Mouse (Mus musculus) kidney, adult 8-10 months (tissue): ENCODE measurements around the gene Hoxd3.

Experiments used
- DNase-seq, 2 experiments: peaks; one replicate each; pipeline ENCODE4 v3.0.0; 2022

Gene Hoxd3

DNA sequence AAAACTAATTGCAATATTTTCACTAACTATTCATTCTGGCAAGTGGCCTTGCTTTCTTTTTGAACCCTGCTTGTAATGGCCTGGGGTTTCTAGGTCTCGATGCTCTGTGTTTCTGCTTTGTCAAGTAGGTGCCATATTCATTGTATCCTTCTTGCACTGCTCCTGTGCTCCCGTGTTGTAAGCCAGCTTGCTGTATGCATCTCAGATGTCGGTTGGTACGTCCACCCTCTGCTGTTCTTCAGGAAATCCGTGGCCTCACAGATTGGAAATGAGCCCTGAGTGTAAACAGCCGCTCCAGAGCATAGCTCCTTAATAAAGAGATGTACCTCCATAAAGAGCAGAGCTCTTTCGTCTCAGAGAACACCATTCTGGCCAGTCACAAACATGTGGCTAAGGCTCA is 4.1 kb upstream of the Hoxd3 start:
- DNase-seq, result no peak

GRCm38 (mm10) chr2:74708676-74709075 is 3.1 kb upstream of the Hoxd3 start:
- peak; percentile 42 to 66 for DNase-seq

DNA sequence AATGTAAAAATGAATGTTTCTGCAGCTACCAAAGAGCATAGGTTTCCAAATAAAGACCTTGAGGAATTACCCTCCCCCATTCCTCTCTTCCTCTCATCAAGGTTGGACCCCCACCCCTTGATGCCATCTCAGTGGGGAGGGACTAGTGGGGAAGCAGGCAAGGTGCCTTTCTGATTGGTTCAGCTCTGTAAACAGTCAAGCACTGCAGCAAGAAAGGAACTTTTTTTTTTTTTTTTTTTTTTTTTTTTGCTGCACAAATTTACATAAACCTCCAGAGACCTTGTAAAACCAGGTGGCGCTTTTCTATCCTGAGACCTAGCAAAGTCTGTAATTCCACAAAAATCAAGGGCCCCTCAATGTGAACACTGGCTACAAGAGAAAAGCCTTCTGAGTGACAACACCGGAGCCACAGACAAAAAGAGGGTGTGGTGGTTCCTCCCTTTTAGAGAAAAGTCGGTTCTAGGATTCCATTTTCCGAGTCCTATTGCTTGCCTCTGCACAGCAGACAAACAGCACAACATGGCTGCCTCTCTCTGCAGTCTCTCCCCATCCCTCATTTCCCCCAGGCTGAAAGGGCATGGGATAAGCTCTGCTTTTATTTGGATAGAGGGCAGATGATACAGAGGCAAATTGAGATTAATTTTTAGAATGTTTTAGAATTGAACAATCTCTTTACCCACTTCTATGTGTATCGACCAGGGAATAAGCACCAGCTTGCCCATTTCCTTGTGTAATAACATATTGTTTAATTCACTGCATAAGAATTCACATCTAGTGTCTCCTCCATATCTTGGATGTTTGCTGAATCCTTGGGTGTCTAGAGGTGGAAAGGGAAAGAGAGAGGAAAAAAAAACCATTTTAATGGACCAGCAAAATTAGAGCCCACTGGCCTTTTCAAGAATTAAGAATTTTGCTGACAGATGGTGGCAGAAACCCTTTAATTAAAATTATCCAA is 2.0 kb upstream of the Hoxd3 start:
- DNase-seq, result no peak

DNA sequence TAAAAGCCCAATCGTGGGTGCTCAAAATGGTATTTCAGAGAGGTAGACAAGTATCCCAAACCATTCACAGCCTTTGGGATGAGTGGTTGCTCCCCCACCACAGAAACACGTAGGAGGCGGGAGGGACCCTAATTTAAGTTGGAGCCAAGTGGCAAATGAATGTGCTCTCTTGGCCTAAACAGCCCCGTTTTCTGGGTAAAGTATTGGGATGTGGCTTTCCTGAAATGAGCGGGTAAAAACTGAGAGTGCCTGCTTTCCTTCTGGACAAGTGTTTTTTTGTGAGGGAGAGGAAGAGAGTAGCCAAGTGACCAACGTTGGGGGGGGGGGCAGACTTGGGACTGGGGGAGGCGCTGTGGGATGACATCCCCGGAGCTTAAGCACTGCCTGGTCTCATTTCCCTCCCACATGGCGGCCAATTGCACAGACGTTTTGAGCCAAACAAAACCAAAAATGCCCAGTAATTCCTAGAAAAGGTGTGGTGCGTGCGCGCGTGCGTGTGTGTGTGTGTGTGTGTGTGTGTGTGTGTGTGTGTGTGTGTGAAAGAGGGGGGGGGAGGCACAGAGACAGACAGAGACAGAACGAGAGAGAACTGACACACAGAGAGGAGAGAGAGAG is 691 bp upstream of the Hoxd3 start:
- no peak for DNase-seq

DNA sequence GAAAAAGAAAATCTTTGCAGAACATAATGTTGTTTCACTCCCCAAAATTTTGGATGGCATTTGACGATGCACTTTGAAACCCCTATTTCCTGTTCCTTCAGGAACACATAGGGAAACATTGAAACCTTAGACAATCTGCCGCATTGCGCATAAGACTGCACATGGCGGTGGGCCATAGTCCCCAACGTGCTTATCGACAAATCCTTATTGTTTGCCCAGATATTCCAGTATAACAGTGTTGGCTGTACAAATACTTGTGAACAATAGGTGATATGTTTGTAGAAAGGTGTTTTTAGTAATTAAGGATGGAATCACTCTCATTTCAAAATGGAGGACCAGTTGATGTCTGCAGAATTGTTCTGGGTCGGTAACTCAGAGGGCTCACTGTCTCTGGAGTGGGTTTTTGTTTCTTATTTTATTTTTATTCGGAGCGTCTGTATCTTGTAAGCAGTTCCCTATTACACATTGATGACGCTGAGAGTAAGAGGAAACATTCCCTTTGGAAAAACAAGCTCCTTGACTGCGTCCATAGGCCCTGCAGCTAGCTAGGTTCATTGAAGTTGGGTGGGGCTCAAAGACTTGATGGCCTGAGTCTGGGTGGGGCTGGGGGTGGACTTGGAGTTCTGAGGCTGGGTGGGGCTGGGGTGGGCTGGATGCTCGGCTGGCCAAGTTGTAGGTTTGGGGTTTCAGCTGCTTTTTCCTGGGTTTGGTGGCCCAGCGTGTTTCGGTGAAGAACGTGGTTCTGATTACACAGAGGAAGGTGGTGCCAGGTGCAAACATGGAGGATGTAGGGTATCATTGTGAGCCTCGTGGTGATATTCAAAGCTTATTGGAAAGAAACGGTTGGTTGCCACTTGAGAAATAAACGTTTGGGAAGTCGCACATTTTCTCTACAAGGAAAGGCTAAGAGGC is 1.8 kb downstream of the Hoxd3 start:
- no peak for DNase-seq

DNA sequence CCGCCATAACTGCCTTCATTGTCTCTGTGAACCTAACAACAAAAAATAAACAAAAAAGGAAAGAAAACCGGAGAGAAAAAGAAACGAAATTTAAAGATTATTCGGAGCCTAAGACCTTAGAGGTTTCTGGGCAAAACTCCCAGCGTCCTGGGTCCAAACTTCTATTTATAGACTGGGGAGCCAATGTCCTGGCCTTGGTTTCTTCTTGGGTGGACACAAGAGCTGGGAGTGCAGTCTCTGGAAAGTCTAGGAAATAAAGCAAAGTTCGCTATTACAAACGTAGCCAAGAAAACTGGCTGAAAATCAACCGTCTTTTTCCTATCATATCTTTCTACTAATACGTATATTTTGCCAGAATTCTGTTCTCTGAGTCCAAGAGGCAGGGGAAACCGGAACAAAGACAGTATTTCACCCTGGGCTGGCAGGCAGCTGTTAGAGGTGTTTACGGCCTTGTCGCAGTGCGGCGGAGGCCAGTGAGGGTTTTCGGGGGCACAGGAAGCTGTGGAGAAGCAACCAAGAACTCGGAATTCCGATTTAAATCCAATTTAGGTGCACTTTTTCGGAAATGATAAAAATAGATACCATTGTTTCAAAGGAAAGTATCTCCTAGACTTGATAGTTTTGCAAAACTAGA is 2.5 kb downstream of the Hoxd3 start:
- DNase-seq, result no peak

GRCm38 (mm10) chr2:74714881-74715280 is 3.2 kb downstream of the Hoxd3 start:
- peak in 1 of 2 experiments; percentile 30 for DNase-seq

GRCm38 (mm10) chr2:74715504-74716241 is 3.9 kb downstream of the Hoxd3 start:
- DNase-seq, result peak; percentile 89 to 92

DNA sequence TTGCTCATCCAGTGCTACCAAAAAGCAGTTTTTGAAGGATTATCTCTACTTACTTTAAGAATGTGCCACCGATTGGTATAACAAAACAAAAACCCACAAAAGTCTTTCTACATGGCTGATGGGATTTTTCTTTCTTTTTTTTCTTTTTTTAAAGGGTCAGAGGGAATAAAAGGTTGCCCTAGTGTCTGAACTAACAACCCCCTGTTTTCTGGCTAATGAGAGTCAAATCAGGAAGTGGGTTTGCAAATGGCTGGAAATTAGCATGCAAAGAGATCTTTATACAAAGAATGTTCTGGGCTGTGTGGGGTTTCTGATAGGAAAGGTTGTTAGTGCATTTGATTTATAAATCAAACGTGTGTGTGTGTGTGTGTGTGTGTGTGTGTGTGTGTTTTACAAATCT is 8.7 kb downstream of the Hoxd3 start:
- DNase-seq, result no peak

GRCm38 (mm10) chr2:74720955-74721491 is 9.3 kb downstream of the Hoxd3 start:
- DNase-seq, result no peak

- no peak for DNase-seq
Measured at GRCm38 (mm10) chr2:74721882-74722281, 10.2 kb downstream of the Hoxd3 start.

DNA sequence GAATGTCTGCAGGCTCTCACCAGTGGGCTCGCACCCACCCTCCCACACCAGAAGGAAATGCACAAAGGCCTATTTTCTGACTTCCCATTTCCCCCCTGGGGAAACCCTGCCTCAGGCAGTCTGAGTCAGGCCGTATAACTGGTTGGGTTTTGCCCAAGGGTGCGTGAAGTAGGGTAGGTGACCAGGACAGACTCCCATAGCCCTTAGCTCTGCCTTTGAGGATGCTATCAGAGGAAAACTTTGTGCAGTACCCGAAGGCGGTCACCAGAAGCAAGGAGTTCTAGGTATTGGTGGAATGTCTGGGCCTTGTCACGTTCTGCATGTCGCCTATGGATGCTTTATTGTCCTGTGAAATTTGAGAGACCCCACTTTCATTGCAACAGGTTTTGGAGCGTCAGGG is 11.2 kb downstream of the Hoxd3 start:
- no peak for DNase-seq

- DNase-seq, result peak in 1 of 2 experiments; percentile 45
Measured at GRCm38 (mm10) chr2:74724244-74725015, 12.7 kb downstream of the Hoxd3 start.

DNA sequence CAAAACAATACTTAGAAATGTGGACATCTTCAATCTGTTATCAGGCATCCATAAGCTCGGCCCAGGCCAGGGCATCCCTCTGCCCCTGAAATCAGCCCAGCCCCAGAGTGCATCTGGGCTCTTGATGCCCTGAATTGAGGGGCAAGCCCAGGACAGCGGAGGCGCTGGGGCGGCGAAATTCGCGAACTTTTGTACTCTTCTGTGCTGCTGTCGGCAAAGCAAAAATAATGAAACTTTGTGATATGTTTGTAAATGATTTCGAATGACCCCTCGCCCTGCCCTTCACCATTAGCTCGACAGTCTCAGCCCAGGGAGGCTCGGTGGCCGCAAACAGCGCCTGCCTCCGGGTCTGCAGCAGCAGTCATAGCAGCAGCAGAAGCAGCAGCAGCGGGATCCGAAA is 13.4 kb downstream of the Hoxd3 start:
- DNase-seq, result no peak

DNA sequence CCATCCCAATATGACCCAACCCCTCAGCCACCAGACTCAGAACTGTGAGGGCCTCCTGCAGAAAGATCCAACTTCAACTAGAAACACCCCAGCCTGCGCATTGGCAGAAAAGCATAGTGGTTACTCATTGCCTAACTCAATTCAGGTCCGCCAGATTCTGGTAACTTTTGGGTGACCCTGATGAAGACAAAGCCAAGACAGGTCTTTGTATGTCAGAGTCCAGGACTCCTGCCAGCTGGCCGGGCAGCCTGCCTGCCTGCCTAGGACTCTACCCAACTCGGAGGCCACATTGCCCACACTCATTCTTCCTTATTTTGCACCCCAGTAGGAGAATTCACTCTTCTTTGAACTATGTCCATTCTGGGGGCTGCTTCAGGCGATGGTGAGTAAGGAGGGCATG is 14.8 kb downstream of the Hoxd3 start, which contains the start of gene Gm28230:
TSS of gene Gm28230 (plus strand) at position 178 of the 400 bp plus-strand sequence.
- DNase-seq, result peak; percentile 81 to 85

GRCm38 (mm10) chr2:74726973-74727639 is 15.4 kb downstream of the Hoxd3 start:
- DNase-seq, result no peak

DNA sequence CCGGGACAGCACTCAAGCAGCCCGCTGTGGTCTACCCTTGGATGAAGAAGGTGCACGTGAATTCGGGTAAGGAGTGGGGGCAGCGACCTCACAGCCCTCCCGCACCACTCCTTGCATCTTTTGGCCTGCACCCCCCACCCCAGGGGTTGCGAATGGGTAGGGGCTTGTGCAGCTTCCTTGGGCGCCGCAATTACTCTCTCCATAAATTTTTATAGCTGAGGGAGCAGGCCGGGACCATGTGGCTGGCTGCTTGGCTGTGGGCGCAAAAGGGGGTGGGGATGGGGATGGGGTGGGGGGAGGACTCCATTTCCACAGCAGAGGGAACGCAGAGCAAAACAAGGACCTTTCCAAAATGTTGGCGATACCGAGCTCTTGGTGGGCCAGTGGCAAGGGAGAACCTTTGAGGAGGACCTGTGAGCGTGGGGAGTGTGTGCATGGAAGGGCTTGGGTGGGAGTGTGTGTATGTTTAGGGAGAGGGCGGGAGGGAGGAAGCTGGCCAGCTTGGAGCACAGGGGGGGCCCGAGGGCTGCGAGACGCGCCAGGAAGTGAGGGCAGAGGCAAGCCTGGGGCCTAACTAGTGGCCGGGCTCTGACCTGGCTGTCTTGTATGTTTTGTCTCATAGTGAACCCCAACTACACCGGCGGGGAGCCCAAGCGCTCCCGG is 16.0 kb downstream of the Hoxd3 start:
- DNase-seq, result no peak

- no peak for DNase-seq
Measured at GRCm38 (mm10) chr2:74728303-74728680, 16.6 kb downstream of the Hoxd3 start.

DNA sequence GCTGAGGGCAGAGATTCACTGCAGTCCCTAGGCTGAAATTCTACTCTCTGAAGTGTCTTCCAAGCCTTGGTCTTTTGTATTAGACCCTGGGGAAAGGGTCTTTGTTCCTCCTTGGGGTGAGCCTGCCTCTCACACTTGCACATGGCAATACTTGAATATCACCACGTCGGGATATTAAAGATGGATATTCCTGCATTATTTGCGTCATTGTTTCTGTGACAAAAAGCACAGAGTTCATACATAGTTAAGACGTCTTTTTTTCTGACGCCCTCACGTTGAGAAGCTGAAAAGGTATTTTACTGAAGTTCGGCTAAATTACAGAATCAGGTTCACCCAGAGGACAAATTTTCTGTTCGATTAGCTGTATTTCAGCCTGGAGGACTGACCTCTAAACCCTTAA is 18.6 kb downstream of the Hoxd3 start:
- no peak for DNase-seq

DNA sequence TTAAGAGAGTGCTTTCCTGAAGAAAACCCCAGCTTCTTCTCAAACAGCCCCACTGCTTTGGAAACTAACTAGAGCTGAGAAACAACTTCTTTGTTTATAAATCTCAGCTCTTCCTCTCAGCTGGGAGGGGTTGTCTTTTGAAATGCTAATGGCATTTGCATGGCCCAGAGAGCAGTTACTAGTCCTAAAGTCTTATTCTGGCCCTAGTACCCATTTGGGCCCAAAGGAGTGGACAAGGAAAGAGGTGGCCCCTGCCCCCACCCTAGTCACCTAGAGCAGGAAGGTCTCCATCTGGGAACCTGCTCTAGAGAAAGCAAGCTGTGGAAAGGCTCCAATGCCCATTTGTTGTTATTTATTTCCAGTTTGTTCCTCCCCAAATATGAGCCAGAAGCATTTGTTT is 19.3 kb downstream of the Hoxd3 start:
- DNase-seq, result no peak
